Mouse (Mus musculus) cerebellum, adult 2 months (tissue): ENCODE measurements around the gene Fam222b.

ENCODE experiments used
- CTCF ChIP-seq: fragments of 200-500 bp; IDR thresholded peaks from 2 replicates; pipeline ENCODE4 v1.5.1; 2011; ENCODE audit warnings: low read depth, mild to moderate bottlenecking, control low read depth, low read length, moderate library complexity, borderline replicate concordance; ENCODE audit not compliant: insufficient read depth
- POLR2A ChIP-seq: fragments of 200-500 bp; IDR thresholded peaks from 2 replicates; pipeline ENCODE4 v1.6.1; 2011; ENCODE audit warnings: low read length, control low read depth, borderline replicate concordance; ENCODE audit not compliant: insufficient read depth

DNA sequence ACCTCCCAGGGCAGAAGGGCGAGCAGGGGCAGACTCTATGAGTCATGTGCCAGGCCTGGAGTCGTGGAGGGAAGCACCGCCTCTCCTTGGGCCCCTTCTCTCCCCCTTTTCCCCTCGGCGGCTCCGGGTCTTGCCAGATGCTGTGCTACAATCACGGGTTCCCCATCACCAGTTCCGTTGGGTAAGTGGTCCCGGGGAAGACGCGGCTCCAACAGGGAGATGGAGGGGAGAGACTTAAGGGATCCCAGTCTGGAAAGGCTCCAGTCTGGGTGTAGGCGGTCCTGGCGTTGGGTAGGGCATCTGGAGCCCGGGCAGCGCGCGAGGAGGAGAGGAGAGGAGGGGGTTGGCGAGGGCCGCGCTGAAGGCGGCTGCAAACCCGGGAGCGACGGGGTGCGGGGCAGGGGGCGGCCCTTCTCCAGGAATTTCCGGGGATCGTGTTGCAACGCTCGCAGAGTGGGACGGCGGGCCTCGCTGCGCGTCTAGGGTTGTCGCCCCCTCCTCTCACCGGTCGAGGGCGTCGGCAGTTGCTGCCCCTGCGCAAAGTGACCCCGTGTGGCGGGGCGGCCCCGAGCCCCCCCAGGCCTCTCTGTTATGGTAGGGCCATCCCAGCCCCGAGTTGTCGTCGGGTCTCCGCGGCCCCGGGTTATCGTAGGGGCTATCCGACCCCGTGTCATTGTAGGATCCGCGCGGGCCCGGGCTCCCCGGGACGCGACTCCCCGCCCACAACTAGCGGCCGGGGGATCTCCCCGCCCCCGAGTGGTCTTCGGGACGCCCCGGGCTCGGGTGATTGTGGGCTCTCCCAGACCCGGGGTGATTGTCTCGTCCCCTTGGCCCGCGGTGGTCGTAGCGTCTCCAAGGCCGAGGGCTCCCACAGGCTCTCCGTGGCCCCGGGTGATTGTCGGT, 94.1 kb downstream of the Fam222b start, which contains the start of gene Rab34:
- TF ChIP-seq CTCF = no peak
- no peak for TF ChIP-seq POLR2A
